In genomic region chr1:119247117-119247516, GRCm38 (mm10) we compare ENCODE assay signal across 9 mouse cellular contexts.
"Had no signal": no experiment of that assay in that cellular context is flagged by ENCODE, and none has a peak within 500 bp of the region (broad histone marks: within the 10 kb centered on the region; RNA-seq: fewer than 3 reads in every experiment).

No protein-coding gene starts in this region.

- DNase-seq: liver, postnatal 0 days; lung, adult 2 months; lung, postnatal 14 days; lung, postnatal 36 days; right cerebral cortex, postnatal 14 days; spleen, adult 18-20 months; thymus, adult 18-20 months; thymus, postnatal 14 days; thymus, postnatal 36 days had no signal
